Mouse (Mus musculus) myocyte (in vitro differentiated cells): ENCODE measurements at regions not wholly inside any gene's neighbourhood (a gene's known extent, or its start where the extent isn't known, plus 50 kb on each side); places are given as distances from the start of the nearest gene placed in this dataset.

Experiments used
- CEBPB ChIP-seq: IDR thresholded peaks from 2 replicates; pipeline ENCODE4 v1.6.1; 2011; ENCODE audit warnings: mild to moderate bottlenecking, moderate library complexity; ENCODE audit not compliant: poor library complexity, insufficient read depth, severe bottlenecking
- E2F4 ChIP-seq: IDR thresholded peaks from one replicate; pipeline ENCODE4 v1.6.1; 2011; ENCODE audit warnings: mild to moderate bottlenecking, control low read depth, moderate library complexity; ENCODE audit not compliant: insufficient read depth
- MAX ChIP-seq: IDR thresholded peaks from one replicate; pipeline ENCODE4 v1.6.1; 2011; ENCODE audit warnings: low read depth, mild to moderate bottlenecking, control low read depth
- MYOD1 ChIP-seq, 3 experiments: IDR thresholded peaks; one replicate each; pipeline ENCODE4 v1.6.1; 2011; ENCODE audit warnings: control low read depth in 2 of 3, low read depth in 2 of 3, mild to moderate bottlenecking in 2 of 3, moderate library complexity in 1 of 3; ENCODE audit not compliant: insufficient read length in 2 of 3, control insufficient read depth in 1 of 3
- POLR2A ChIP-seq: IDR thresholded peaks from one replicate; pipeline ENCODE4 v1.6.1; 2011; ENCODE audit warnings: low read depth, mild to moderate bottlenecking, control low read depth, moderate library complexity; ENCODE audit not compliant: insufficient read length
- POLR2AphosphoS2 ChIP-seq: IDR thresholded peaks from one replicate; pipeline ENCODE4 v1.6.1; 2011; ENCODE audit warnings: low read depth, control low read depth; ENCODE audit not compliant: insufficient read length
- REST ChIP-seq: IDR thresholded peaks from one replicate; pipeline ENCODE4 v1.6.1; 2011; ENCODE audit warnings: mild to moderate bottlenecking, control low read depth, moderate library complexity; ENCODE audit not compliant: insufficient read depth, insufficient read length
- TCF12 ChIP-seq: IDR thresholded peaks from one replicate; pipeline ENCODE4 v1.6.1; 2011; ENCODE audit warnings: mild to moderate bottlenecking, control low read depth; ENCODE audit not compliant: poor library complexity, insufficient read depth, severe bottlenecking
- TCF3 ChIP-seq: IDR thresholded peaks from one replicate; pipeline ENCODE4 v1.6.1; 2011; ENCODE audit warnings: low read depth, control low read depth; ENCODE audit not compliant: insufficient read length
- USF1 ChIP-seq: IDR thresholded peaks from one replicate; pipeline ENCODE4 v1.6.1; 2011; ENCODE audit warnings: low read depth, mild to moderate bottlenecking, control low read depth, moderate library complexity

DNA sequence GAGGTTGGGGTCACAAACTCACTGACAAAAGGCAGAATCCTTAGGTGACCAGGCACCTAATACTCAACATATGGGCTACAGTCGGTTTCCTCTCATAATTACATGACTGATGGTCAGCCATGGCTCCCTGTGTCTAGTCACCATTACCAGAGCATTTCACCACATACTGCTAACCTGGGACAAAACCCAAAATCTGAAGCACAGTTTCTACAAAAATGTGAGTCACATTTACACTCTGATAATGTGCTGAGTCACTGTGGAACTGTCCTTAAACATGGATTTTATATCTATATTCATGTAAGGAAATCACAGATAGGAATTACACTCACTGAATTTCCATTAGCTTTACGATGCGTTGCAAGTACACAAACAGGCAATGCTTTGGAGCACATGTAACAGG, 267.1 kb downstream of the Gm11361 start:
- TF ChIP-seq TCF12 = no peak
- TF ChIP-seq POLR2AphosphoS2 = no peak
- TF ChIP-seq CEBPB = no peak
- TF ChIP-seq MYOD1 (IDR thresholded peaks at IDR 0.05; ENCODE audit: control insufficient read depth in 1 of 3, insufficient read length in 2 of 3, low read depth in 2 of 3) = no peak
- TF ChIP-seq POLR2A = no peak
- TF ChIP-seq USF1 = no peak
- TF ChIP-seq MAX = no peak
- no peak for TF ChIP-seq E2F4
- TF ChIP-seq TCF3 = no peak
- TF ChIP-seq REST = no peak
